Mouse (Mus musculus): ENCODE data around the gene Mapk10.

DNA sequence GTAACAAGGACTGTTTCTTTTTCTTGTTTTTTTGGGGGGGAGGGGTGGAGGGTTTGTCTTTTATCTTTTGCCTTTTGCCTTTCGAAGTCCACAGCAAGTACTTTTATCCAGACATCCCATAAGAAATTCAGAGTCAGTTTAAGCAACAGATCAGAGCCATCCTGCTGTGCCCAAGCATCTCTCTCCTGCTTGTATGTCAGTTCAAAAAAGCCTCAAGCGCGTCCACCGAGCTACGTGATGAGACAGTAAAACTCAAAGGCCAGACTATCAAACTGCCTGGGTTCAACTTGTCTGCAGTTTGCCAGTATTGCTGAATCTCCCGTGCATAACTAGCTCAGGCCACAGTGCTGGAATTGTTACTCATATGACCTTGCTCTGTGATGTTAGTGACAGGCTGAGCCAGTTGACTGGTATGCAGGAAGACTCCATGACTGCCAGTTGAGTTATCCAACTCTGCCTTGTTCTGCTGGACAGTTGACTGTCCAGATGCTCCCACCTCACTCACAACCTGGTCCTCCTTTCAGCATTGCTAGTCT is 311.4 kb downstream of the Mapk10 start:
- TF ChIP-seq CTCF (IDR thresholded peaks at IDR 0.05; ENCODE audit: low read depth, low read length), result no peak
- TF ChIP-seq GATA2 (IDR thresholded peaks at IDR 0.05; ENCODE audit: borderline replicate concordance, low read depth, low read length), result no peak
- TF ChIP-seq POLR2AphosphoS5 (IDR thresholded peaks at IDR 0.05; ENCODE audit: insufficient replicate concordance, low read depth, low read length), result no peak
- TF ChIP-seq GATA1 (IDR thresholded peaks at IDR 0.05; ENCODE audit: borderline replicate concordance, low read length), result no peak

Data from G1E (cell line).